Mouse (Mus musculus): ENCODE results near the gene Map3k19.
A peak's percentile ranks its signal among the peaks of the same experiment; 100 is the strongest.

Gene Map3k19

GRCm38 (mm10) chr1:127796341-127796740 is 58.5 kb downstream of the Map3k19 start:
- DNase-seq, result no peak

GRCm38 (mm10) chr1:127795087-127795769 is 59.6 kb downstream of the Map3k19 start:
- DNase-seq, result no peak

- no peak for DNase-seq
Observed at GRCm38 (mm10) chr1:127793459-127793858, 61.4 kb downstream of the Map3k19 start.

GRCm38 (mm10) chr1:127788943-127789342 is 65.9 kb downstream of the Map3k19 start:
- DNase-seq, result no peak

GRCm38 (mm10) chr1:127785882-127786281 is 68.9 kb downstream of the Map3k19 start:
- DNase-seq, result no peak

GRCm38 (mm10) chr1:127783862-127784261 is 71.0 kb downstream of the Map3k19 start:
- no peak for DNase-seq

GRCm38 (mm10) chr1:127780849-127781248 is 74.0 kb downstream of the Map3k19 start:
- no peak for DNase-seq

- DNase-seq, result no peak
Observed at GRCm38 (mm10) chr1:127780142-127780541, 74.7 kb downstream of the Map3k19 start.

- DNase-seq, result no peak
Observed at GRCm38 (mm10) chr1:127778611-127779010, 76.2 kb downstream of the Map3k19 start.

- no peak for DNase-seq
Observed at GRCm38 (mm10) chr1:127776246-127776645, 78.6 kb downstream of the Map3k19 start.

- DNase-seq, result no peak
Observed at GRCm38 (mm10) chr1:127775206-127775720, 79.6 kb downstream of the Map3k19 start.

- no peak for DNase-seq
Observed at GRCm38 (mm10) chr1:127774501-127774880, 80.3 kb downstream of the Map3k19 start.

GRCm38 (mm10) chr1:127773803-127774500 is 80.9 kb downstream of the Map3k19 start, which contains the start of gene Ccnt2:
Ccnt2 (plus strand) TSS chr1:127774164.
- peak; percentile 98 for DNase-seq

- DNase-seq, result no peak
Observed at GRCm38 (mm10) chr1:127773198-127773802, 81.5 kb downstream of the Map3k19 start.

- DNase-seq, result no peak
Observed at GRCm38 (mm10) chr1:127766741-127767140, 88.1 kb downstream of the Map3k19 start.

- DNase-seq, result no peak
Observed at GRCm38 (mm10) chr1:127765468-127765867, 89.4 kb downstream of the Map3k19 start.
